Mouse (Mus musculus) ES-E14 (cell line): Measurements from ENCODE around the gene Zfp768.

Experiments used
- HCFC1 ChIP-seq: IDR thresholded peaks from 2 replicates; pipeline ENCODE4 v1.6.1; 2012; ENCODE audit warnings: low read length, inconsistent platforms, borderline replicate concordance; ENCODE audit not compliant: insufficient read depth
- ZNF384 ChIP-seq: IDR thresholded peaks from 2 replicates; pipeline ENCODE4 v1.6.1; 2012; ENCODE audit warnings: low read depth, low read length, inconsistent platforms

DNA sequence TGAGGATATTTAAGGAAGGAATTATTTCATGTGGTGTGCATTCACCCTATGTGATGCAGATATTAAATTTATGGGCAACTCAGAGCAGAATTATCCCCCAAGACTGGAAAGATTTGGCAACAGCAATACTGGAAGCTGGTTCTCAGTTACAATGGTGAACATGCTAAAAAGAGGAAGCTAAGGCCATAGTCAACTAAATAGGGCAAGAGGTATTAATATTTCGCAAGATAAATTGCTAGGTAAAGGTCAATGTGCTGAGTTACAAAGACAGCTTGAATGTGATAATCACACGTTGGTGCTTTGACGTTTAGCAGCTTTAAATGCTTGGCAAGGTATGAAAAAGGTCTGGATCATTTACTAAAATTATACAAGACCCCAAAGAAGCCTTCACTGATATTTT, 10.4 kb upstream of the Zfp768 start:
- TF ChIP-seq HCFC1 (no peak), ZNF384 (no peak)
